Mouse (Mus musculus) bone marrow macrophage, adult 2 months (primary cell): Measurements from ENCODE around the gene Cym. TPM values are rescaled to one million over a fixed set of nuclear protein-coding genes. Genes with fewer than 3 reads are reported as not detected.

Experiments
- H3K27ac ChIP-seq: 2 replicates; pipeline ENCODE4 v1.5.1; 2012; ENCODE audit warnings: low read depth, low read length; ENCODE audit not compliant: insufficient read depth
- H3K4me1 ChIP-seq: 2 replicates; pipeline ENCODE4 v1.6.1; 2012; ENCODE audit warnings: low read length; ENCODE audit not compliant: control insufficient read depth, insufficient read depth
- H3K4me3 ChIP-seq: 2 replicates; pipeline ENCODE4 v1.5.1; 2012; ENCODE audit warnings: mild to moderate bottlenecking, low read length, moderate library complexity; ENCODE audit not compliant: insufficient read depth
- CTCF ChIP-seq: IDR thresholded peaks from 2 replicates; pipeline ENCODE4 v1.5.1; 2012; ENCODE audit warnings: low read depth, mild to moderate bottlenecking, low read length, moderate library complexity
- POLR2A ChIP-seq: IDR thresholded peaks from 2 replicates; pipeline ENCODE4 v1.6.1; 2012; ENCODE audit warnings: mild to moderate bottlenecking, low read depth, low read length, borderline replicate concordance
- polyA plus RNA-seq: library from polyadenylated mRNA; stranded (reverse); fragments of >200 nt; gene quantifications from 2 replicates; pipeline ENCODE4 v1.2.4, GENCODE M21; 2012; ENCODE audit not compliant: missing spikeins, insufficient read depth, insufficient read length

Gene Cym
- polyA plus RNA-seq, 1 experiment: not detected

DNA sequence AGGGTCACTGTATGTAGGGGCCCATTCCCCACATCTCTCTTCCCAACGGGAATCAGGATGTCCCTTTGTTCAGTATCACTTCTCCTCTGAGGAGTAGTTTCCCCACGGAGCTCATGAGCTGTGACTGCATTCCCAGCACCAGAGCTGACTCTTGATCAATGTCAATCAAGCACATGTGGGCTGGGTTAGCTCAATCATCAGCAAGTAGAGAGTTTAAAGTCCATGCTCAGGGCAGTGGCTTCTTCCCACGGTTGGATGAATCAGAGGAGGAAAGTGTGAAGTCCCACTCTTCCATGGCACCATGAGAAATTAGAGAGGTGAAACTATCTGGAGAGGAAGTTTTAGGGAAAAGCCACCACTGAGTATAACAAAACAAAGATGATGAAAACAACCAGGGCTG, 27.5 kb upstream of the Cym start:
- TF ChIP-seq POLR2A (no peak), CTCF (no peak)
- Histone ChIP-seq H3K4me3 (no peak overlapping the region), H3K4me1 (no peaks in the 10 kb centered on the region), H3K27ac (no peak overlapping the region)

DNA sequence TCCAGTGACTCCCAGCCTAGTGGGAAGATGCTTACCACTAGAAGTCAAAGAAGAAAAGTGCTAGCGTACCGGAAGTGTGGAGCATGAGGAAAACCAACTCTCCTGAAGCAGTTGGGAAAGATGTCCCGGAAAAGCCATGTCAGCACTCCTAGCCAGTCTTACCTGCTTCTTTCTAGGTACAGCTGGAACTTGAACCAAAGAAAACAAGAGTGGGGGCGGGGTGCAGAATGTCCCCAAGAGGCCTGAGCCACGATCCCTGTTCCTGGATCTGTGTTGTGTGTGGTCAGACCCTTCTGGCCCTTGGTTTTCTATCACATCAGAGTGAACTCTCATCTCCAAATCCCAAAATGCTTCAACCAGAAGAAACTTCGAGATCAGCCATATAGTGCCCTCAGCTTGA, 25.3 kb upstream of the Cym start:
- Histone ChIP-seq H3K27ac (no peak overlapping the region), H3K4me3 (no peak overlapping the region), H3K4me1 (no peaks in the 10 kb centered on the region)
- TF ChIP-seq POLR2A (no peak), CTCF (no peak)

DNA sequence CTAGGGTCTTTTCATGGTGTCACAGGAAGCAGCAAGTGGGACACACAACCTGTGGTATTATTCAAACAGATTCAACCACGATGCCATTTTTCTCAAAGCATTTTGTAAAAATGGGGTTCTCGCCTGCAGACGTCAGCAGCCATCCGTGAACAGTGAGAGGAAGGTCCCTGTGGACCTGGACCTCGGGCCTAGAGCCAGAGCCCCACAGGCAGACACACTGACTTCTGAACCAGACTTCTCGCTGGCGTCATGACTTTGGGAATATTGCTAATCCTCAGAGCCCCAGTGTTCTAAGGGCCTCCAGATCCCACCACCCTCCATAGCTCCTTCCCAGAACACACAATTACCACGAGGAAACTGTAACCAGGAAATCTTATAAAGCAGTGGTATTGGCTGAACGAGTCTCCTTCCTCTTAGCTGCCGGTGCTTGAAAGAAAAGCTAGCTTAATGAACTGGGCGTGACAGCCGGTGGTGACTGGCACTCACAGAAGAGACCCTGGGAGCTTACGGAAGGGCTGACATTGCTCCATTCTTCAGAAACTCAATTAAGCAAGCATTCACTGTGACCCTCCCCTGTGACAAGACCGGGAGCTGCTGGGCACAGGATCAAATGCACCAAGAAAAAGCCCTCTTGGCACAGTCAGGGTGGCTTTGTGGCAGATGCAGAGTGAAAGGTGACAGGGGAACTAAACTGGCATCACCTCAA, 20.0 kb upstream of the Cym start:
- H3K27ac ChIP-seq: no peak overlapping the region
- H3K4me1 ChIP-seq: no peaks in the 10 kb centered on the region
- no peak overlapping the region for H3K4me3 ChIP-seq
- TF ChIP-seq CTCF (no peak), POLR2A (no peak)

DNA sequence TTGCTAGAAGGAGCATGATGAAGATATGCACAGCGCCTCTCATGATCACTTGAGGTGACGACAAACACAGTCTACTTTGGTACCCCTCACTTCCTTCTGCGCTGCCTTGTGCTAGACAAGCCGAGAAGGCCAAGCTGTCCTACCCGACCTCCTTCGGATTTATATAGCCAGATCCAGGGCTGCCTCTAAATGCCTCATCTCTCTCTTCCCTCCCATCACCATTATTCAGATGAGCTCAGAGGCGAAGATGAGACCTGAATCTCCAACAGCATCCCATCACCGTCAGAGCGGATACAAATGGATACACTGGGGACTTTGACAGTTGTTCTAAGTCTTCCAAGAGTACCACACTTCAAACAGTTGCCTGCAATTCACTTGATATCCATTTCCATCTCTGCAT, 18.1 kb upstream of the Cym start, which contains the start of gene Prok1:
TSS of gene Prok1 (minus strand) at position 101 of the 400 bp plus-strand sequence.
- Histone ChIP-seq H3K4me3 (no peak within 1 kb of the TSS), H3K4me1 (no peaks in the 10 kb centered on the region), H3K27ac (no peak within 1 kb of the TSS)
- TF ChIP-seq CTCF (no peak), POLR2A (no peak)

DNA sequence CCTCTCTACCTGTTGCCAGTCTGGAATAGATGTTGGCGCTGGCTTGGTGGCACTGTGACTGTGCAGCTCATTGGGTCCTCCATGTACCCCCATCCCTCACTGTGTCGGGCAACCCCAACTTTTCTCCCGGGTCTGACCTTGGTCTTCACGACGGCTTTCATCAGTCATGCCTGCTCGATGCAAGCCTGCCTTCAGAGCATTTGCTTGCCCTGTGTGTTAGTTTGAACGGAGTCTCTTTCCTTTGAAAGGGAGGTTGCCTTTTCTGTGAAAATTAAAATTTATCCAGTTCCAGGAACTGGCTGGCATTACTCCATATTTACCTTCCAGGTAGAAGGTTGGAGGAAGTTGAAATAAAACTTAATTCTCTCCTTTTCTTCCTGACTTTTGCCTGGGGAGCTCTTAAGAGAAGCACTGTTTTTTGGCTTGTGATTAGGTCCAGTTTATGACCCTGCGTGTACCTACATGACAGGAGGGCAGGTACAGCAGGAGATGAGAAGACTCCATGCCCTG, 17.0 kb upstream of the Cym start:
- Histone ChIP-seq H3K4me1 (no peaks in the 10 kb centered on the region), H3K27ac (no peak overlapping the region), H3K4me3 (no peak overlapping the region)
- no peak for TF ChIP-seq CTCF
- TF ChIP-seq POLR2A: no peak

DNA sequence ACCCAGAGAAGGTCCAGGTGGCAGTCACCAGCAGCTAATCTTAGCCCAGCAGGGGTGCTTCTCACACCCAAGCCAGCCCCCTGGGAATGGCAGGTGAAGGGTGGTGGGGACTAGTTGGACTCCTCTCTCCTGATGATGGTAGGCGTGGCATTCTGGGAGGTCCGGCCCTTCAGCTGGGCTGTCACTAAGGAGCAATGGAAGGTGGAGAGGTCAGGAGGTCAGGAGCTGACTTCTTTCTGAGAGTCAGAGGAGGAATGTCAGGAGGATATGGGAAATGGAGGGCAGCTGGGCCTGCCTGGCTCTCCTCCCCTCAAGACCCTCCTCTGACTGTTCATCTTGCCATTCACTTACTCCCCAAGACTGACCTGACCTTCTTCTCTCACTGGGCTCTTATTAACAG, 16.5 kb upstream of the Cym start:
- no peak for TF ChIP-seq POLR2A
- TF ChIP-seq CTCF: no peak
- no peak overlapping the region for H3K4me3 ChIP-seq
- H3K4me1 ChIP-seq: no peaks in the 10 kb centered on the region
- H3K27ac ChIP-seq: no peak overlapping the region

DNA sequence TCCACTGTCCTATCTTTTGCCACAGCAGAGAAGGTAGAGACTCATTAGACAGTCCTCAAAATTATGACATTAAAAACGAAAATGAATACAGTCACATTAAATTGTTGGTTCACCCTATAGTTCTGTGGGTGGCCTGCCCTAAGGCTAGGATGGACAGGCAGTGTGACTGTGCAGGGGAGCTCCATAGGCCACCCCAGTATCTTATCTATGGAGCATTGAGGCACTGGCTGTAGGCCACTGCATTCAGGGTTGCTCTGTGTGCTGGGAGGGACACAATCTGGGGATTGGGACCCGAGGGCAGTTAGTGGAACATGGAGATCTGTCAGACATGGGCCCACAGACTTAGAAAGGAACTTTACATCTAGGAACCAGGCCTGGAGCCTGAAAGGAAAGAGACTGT, 12.4 kb upstream of the Cym start:
- Histone ChIP-seq H3K4me3 (no peak overlapping the region), H3K27ac (no peak overlapping the region), H3K4me1 (no peaks in the 10 kb centered on the region)
- TF ChIP-seq POLR2A (no peak), CTCF (no peak)

DNA sequence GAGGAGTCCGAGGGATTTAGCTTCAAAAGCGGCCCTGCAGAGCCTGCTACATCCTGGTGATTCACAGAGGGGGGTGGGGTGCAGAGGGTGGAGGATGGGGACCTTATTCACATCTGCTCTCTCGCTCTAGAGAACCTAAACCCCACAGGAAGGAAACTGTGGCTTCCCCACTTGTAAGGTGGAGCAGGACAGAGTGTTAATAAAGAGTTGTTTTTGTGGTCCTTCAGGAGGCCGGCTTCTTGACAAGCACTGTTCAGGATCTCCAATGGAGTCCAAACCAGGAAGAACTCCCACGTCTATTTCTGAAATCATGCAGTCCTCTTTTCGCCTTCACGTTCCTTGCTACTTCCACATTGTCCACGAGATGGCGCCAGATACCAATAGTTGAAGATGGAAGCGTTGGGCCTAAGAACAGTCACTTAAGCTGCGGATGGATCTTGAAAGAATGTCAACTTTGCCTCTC, 11.8 kb upstream of the Cym start:
- H3K27ac ChIP-seq: no peak overlapping the region
- no peak for TF ChIP-seq POLR2A
- TF ChIP-seq CTCF: no peak
- H3K4me1 ChIP-seq: no peaks in the 10 kb centered on the region
- no peak overlapping the region for H3K4me3 ChIP-seq

DNA sequence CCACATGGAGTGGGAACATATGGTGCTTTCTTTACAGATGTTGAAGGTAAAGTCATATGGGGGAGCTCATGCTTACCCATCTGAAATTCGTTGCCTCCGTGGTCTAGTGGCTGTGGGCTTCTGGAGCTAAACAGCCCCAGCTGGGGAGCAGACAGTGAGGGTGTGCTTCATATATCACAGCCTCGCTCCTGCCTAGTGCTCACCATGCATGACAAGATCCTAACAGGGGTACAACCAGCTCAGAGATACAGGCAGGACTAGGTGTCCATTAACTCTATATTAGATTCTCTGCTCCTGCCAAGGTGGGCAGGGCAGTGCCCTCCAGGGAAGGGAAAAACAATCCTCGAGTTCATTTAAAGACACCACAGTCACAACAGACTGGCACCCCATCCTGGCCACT, 9.7 kb upstream of the Cym start:
- H3K27ac ChIP-seq: no peak overlapping the region
- H3K4me1 ChIP-seq: no peaks in the 10 kb centered on the region
- no peak overlapping the region for H3K4me3 ChIP-seq
- TF ChIP-seq POLR2A (no peak), CTCF (no peak)

DNA sequence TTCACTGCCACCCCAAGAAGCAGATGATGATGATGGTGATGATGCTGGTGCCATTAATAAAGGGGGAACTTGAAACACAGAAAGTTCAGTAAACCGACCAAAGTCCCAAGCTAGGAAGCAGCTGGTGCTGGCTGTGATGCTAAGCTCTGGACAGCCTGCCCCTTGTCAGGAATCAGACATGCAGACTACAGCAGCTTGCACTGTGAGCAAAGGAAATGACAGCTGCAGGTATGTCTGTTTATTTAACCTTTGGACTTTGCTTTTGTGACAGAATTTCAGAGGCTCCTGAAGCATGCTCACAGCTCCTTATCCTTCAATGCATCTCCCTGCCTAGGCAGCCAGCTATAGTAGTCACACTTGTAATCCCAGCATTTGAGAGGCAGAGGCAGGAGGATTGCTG, 9.0 kb upstream of the Cym start, which contains the start of gene A630076J17Rik:
TSS of gene A630076J17Rik (plus strand) at position 88 of the 400 bp plus-strand sequence.
- no peak within 1 kb of the TSS for H3K27ac ChIP-seq
- no peaks in the 10 kb centered on the region for H3K4me1 ChIP-seq
- H3K4me3 ChIP-seq: no peak within 1 kb of the TSS
- TF ChIP-seq POLR2A (no peak), CTCF (no peak)

DNA sequence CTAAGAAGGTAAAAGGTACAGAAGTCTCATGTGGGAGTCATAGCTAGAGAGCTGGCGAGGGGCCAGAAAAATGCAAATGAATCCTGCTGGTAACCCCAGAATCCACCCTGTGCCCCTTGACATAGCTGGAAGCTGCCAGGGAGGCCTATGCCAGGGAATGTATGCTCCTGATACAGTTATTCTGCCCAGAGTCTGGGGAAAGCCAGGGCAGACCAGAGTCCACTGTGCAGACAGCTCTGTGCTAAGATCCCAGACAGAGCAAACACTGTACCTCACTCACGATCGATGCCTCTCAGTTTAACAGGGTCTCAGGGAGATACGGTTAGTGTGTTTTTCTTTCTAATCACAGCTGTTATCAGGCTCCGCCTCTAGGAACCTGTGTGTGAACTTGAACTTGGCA, 8.3 kb upstream of the Cym start:
- TF ChIP-seq CTCF: no peak
- TF ChIP-seq POLR2A: no peak
- Histone ChIP-seq H3K4me1 (no peaks in the 10 kb centered on the region), H3K27ac (no peak overlapping the region), H3K4me3 (no peak overlapping the region)
